Mouse (Mus musculus) thymus, postnatal 10 days (tissue): ENCODE data around the gene Syce1.
A peak's percentile ranks its signal among the peaks of the same experiment; 100 is the strongest.

Experiments used
- DNase-seq, 2 experiments: peaks; one replicate each; pipeline ENCODE4 v3.0.0; 2021; ENCODE audit warnings: low spot score in 2 of 2

The Syce1 gene

GRCm38 (mm10) chr7:140787406-140788052 is at the start of gene Syce1:
Syce1 (minus strand) TSS chr7:140787852.
- DNase-seq = no peak

DNA sequence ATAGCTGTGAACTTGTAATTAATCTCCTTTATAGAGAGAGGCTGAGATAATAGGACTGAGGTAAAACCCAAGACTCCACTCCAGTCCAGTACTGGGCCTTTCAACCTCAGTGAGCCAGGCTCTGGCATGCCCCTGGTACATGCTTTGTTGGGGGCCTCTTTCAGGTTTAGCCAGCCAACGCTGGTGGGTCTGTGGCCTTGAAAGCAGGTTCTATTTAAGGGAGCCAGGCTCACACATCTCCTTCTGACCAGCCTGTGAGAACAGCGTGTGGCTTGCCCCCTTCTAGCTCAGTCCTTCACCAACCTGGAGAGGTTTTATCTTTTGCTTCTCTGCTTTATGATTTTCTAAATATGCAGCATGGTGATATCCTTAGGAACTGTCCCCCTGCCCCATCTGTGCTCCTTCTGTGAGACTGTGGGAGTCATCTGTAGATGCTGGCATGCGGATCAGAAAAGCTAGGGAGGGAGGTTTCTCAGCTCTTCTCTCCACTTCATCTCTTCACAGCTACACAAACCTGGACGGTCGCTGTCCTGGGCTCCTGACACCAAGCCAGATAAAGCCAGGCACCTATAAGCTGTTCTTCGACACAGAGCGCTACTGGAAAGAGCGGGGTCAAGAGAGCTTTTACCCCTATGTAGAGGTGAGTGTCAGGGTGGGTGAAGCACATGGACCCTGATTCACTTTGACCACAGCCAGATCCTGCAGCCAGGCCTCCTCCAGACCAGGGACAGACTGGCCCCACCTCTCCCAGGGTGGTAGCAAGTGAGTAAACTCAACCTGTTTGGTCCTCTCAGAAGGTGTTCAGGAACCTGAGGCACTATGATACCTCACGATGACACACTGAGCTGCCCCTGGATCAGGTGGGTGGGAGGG is 48.8 kb upstream of the Syce1 start:
- no peak for DNase-seq

DNA sequence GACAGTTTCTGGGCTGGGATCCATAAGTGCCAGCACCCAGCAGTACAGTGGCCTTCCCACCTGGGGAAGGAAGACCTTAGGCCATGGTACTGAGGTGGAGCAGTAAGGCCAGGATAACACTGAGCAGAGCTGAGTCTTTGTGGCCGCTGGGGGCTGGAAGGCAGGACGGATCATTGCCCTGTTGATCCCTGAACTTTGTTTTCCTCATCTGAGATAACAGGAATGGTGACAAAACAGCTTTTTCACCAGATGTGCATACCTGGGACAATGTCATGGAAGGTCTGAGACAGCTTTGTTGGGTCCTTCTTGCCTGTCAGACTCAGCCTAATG is 48.1 kb upstream of the Syce1 start:
- no peak for DNase-seq

DNA sequence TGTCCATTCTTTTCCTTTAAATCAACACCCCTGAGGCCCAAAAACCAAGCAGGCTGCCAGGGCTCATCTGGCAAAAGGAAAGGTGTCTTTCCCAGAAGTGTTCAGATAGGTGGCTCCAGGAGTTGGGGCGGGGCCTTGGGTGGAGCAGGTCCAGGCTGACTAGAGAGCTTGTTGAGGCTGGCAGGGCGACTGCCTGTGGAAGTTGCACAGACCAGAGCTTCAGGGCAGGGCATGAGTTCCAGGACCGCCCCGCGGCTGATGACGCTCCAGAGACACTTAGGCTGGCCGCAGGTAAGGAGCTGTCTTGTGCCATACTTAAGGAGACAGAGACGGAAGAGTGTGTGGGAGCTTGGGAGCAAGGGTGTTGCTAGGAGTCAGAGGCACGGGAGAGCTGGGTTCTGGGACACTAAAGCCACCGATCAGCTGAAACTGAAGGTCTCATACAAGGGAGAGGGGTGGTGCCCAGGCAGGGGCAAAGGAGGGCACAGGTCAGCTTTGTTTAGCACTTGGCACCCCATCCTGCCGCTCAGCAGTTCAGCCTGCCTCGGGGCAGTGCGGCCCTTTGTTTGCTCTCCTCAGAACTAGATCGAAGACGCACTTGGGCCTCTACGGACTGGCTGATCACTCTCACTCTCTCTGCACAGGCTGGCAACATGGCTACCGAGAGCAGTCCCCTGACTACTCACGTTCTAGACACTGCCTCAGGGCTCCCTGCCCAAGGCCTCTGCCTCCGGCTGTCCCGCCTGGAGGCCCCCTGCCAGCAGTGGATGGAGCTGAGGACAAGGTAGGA is 47.5 kb upstream of the Syce1 start, which contains the start of gene Urah:
Gene Urah (plus strand): TSS at position 51 of the 790 bp plus-strand sequence.
- DNase-seq = no peak

DNA sequence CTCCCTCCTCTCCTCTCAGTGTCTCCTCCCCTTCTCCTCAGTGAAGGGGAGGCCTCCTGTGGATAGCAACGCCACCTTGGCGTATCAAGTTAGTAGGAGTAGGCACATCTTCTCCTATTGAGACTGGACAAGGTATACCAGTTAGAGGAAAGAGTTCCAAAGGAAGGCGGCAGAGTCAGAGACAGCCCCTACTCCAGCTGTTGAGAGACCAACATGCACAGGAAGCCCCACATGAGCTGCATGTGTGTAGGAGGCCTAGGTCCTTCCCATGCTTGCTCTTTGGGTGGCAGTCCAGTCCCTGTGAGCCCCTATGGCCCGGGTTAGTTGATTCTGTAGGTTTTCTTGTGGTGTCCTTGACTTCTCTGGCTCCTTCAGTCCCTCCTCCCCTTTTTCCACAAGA is 45.7 kb upstream of the Syce1 start:
- no peak for DNase-seq

- DNase-seq = no peak
Observed at GRCm38 (mm10) chr7:140831447-140831846, 43.8 kb upstream of the Syce1 start.

- no peak for DNase-seq
Observed at GRCm38 (mm10) chr7:140828171-140828881, 40.7 kb upstream of the Syce1 start.

GRCm38 (mm10) chr7:140822731-140823130 is 35.1 kb upstream of the Syce1 start:
- DNase-seq = no peak

DNA sequence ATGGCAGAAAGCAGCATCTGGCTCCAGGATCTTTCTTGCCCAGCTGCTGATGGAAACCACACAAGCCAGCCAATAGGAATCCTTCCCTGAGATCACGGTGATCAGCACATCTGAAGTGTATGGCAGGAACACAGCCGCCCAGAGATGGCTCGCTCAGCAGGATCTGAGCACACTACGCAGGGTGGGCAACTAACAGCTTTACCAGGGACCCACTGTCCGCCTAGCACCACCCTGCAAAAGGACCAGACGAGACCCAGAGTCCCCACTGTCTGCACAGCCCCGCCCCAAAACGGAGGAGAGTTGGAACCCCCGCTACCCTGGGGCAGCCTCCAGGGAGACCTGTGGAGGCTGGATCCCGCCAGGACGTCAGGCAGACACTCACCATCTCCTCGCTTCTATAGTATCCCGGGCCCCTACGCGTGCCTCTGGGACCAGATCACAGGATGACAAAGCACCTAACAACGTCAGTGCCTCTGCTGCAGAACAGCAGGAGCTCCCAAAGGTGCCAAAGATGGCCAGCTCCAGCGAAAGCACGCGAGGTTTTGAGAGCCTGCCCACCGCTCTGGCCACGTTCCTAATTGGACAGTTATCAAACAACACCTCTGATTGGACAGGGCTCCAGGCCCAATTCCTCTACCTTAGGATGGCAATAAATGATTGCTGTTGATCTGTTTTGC is 34.1 kb upstream of the Syce1 start, which contains the start of gene Zfp941:
Gene Zfp941 (minus strand): TSS at position 526 of the 677 bp plus-strand sequence.
- DNase-seq = no peak

GRCm38 (mm10) chr7:140821305-140821652 is 33.6 kb upstream of the Syce1 start:
- DNase-seq = no peak

DNA sequence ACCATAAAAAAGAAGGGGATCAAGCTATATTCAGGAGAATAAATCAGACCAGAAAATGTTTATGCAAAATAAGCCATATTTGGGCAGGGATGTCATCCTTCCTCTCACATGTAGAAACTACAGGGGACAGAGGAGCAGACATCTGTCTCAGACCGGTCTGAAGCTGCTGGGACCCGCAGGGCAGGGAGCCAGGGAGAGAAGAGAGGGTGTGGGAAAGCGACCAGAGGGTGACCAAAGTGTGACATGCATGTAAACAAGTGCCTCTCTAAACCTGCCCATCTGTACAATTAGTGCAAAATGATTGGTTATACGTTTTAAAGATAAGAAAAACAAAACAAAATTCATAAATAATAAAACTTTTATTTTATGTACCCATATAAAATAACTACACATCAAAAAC is 32.5 kb upstream of the Syce1 start:
- no peak for DNase-seq

GRCm38 (mm10) chr7:140812850-140813249 is 25.2 kb upstream of the Syce1 start:
- DNase-seq = no peak

DNA sequence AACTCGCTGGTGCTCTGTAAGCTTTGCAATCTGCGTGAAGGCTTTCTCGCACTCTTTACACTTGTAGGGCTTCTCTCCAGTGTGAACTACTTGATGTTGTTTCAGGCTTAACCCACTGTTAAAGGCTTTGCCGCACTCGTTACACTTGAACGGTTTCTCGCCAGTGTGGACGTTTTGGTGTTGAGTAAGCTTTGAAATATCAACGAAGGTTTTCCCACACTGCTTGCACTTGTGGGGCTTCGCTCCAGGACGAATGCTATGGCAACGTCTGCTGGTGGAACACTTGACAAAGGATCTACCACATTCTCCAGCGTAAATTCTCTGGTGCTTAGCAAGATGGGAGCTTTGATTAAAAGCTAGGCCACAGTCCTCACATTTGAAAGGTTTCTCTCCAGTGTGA is 24.1 kb upstream of the Syce1 start:
- DNase-seq = no peak

DNA sequence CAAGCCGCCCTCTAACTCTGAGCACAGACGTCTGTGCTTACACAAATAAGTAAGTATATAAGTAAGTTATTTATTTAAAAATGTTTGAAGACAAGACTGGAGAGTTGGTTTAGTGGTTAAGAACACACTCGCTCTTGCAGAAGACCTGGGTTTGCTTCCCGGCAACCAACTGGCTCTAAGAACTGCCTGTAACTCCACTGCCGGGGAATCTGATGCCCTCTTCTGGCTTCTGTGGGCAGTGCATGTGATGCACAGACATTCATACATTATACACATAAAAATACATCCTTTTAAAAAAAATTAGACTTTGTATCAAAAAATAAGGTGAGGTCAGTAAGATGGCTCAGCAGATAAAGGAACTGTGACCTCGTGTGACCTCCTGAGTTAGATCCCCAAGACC is 22.8 kb upstream of the Syce1 start:
- no peak for DNase-seq

DNA sequence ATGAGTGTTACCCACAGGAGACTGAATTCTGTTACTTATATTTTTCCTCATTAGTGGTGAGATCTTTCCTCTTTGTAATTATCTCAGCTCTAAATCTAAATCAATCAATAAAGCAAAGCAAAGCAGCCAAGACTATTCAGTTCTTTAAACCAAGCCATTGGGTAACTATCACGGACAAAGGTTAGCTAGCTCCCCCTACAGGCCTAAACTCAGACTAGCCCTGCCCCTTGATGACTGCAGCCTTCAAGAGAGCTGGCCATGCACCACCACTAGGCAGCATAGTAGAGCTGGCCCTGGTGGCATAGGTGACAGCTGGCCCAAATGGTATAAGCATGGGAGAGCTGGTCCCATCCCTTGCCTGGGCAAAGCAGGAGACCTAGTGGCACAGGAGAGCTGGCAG is 18.1 kb upstream of the Syce1 start:
- peak; percentile 15 to 60 for DNase-seq

DNA sequence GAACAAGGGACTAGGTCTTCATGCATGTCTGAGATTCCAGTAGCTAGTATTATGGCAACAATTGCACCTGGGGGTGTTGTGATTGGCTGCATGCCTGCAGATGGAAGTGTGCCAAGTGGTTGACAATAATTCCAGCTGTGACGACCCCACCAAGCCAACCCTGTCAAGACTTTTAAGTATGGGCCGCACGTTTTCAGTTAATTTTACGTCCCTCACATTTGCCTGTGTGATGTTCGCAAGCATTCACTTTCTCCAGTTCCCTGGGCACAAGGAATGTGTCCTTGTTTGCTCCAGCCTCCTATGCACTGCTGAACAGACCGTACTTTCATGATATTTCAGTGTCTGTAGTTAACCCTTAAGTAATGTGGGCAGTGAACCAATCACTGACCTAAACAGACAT is 15.0 kb upstream of the Syce1 start:
- DNase-seq = no peak

GRCm38 (mm10) chr7:140798212-140798611 is 10.6 kb upstream of the Syce1 start:
- no peak for DNase-seq

GRCm38 (mm10) chr7:140797619-140798018 is 10.0 kb upstream of the Syce1 start:
- no peak for DNase-seq

GRCm38 (mm10) chr7:140793541-140793940 is 5.9 kb upstream of the Syce1 start:
- no peak for DNase-seq

DNA sequence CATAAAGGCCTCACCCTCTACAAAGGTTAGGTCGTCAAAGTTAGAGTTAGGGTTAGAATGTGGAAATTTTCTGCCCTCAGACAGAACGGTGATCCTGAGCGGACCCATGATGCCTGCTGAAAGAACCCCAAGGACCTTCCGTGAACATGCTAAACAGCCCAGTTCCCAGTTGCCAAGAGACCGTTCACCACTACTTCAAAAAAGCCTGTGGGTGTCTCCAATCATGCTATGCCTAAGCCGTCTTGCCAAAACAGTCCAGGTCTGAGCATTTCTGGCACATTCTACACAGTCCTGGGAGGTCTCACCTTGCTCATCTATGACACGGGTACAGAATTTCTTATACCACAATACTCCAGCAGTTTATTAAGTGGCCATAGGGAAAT is 392 bp upstream of the Syce1 start:
- no peak for DNase-seq

DNA sequence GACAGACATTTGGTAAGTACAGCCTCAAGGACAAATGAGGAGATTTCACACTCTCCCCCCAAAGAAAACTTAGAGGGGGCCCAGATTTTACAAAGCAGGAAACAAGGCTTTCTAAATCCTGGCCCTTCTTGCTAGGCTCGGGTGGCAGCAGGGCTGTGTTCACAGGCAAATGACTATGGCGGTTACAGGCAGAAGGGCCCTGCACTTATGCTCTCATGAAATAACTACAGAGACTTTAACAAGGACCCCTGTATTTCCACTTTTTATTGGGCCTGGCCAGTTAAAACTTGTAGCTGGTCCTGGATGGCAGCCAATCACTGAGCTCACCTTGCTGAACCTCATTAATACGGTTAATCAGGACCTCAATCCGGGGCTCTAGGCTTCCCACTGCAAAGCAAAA is 7.1 kb downstream of the Syce1 start:
- no peak for DNase-seq
